Mouse (Mus musculus) kidney, embryonic 16.5 days (tissue): ENCODE measurements around the gene Icosl. TPM values are rescaled to one million over a fixed set of nuclear protein-coding genes. Genes with fewer than 3 reads are reported as not detected.

Experiments
- ATAC-seq: fragments of 200-750 bp; cut with Nextera tagmentation; 2 replicates; pipeline ENCODE4 v1.8.0; 2017; ENCODE audit warnings: moderate TSS enrichment; ENCODE audit not compliant: low FRiP score, low TSS enrichment
- H3K27ac ChIP-seq: fragments of 300-500 bp; sonication (generic); 2 replicates; pipeline ENCODE4 v1.5.1; 2014; ENCODE audit warnings: low read length
- H3K27me3 ChIP-seq: fragments of 300-500 bp; sonication (generic); 2 replicates; pipeline ENCODE4 v1.6.1; 2014; ENCODE audit warnings: low read length, control low read depth, mixed read lengths; ENCODE audit not compliant: insufficient read depth
- H3K36me3 ChIP-seq: fragments of 300-500 bp; sonication (generic); 2 replicates; pipeline ENCODE4 v1.6.1; 2014; ENCODE audit warnings: low read length, control low read depth, mixed read lengths; ENCODE audit not compliant: insufficient read depth
- H3K4me1 ChIP-seq: fragments of 300-500 bp; sonication (generic); 2 replicates; pipeline ENCODE4 v1.6.1; 2014; ENCODE audit warnings: low read length, control low read depth, mixed read lengths; ENCODE audit not compliant: insufficient read depth
- H3K4me2 ChIP-seq: fragments of 300-500 bp; sonication (generic); replicated peaks from 2 replicates; pipeline ENCODE4 v1.6.1; 2014; ENCODE audit warnings: low read depth, low read length
- H3K4me3 ChIP-seq: fragments of 300-500 bp; sonication (generic); 2 replicates; pipeline ENCODE4 v1.5.1; 2014; ENCODE audit warnings: mild to moderate bottlenecking, low read length
- H3K9ac ChIP-seq: fragments of 300-500 bp; sonication (generic); replicated peaks from 2 replicates; pipeline ENCODE4 v1.6.1; 2014; ENCODE audit warnings: low read length
- H3K9me3 ChIP-seq: fragments of 300-500 bp; sonication (generic); 2 replicates; pipeline ENCODE4 v1.6.1; 2016; ENCODE audit warnings: low read length, control low read depth
- WGBS: fragments of 180-500 bp; shearing (Covaris S2); extraction: QIAGEN DNeasy Blood & Tissue Kit; methylation state at CpG from one replicate; pipeline ENCODE4 v1.1.7; 2014; 5-methylcytosine and 5-hydroxymethylcytosine counted together
- polyA plus RNA-seq: library from polyadenylated mRNA; unstranded; fragments of >200 nt; fragmentation: Nextera tagmentation; extraction: Ambion mirVana; gene quantifications from 2 replicates; pipeline ENCODE4 v1.2.1, GENCODE M21; 2015

The Icosl gene
- polyA plus RNA-seq, 1 experiment from 2014 or later, result 8.5 TPM

DNA sequence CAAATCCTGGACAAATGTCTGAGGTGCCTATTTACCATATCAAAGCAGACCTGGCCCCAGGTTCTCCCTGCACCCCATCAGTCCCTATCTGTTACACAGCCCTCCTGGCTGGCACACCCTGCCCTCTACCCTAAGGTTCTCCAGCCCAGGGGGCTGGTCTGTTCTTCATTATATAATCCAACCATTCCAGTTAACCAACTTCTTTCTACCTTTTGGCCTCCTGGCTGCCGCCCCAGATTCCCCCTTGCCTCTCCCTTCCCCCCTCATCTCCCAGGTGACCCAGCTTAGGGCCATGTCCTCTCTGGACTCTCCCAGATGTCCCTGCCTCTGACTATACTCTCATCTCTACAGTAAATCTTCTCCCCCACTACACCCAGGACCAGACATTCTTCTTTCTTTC is 58.8 kb downstream of the Icosl start:
- H3K27me3 ChIP-seq, result no peaks in the 10 kb centered on the region
- H3K4me3 ChIP-seq, result no peak overlapping the region
- H3K9ac ChIP-seq, result no peak overlapping the region
- ATAC-seq, result no peak
- peaks cover 5% of the 10 kb centered on the region; the same call in 1 of the 2 replicates for H3K4me1 ChIP-seq
- WGBS, result 78% methylated on average over 1 of the region's 1 CpGs
- no peak overlapping the region for H3K4me2 ChIP-seq
- H3K27ac ChIP-seq, result no peak overlapping the region
- H3K9me3 ChIP-seq, result no peaks in the 10 kb centered on the region
- no peaks in the 10 kb centered on the region for H3K36me3 ChIP-seq

DNA sequence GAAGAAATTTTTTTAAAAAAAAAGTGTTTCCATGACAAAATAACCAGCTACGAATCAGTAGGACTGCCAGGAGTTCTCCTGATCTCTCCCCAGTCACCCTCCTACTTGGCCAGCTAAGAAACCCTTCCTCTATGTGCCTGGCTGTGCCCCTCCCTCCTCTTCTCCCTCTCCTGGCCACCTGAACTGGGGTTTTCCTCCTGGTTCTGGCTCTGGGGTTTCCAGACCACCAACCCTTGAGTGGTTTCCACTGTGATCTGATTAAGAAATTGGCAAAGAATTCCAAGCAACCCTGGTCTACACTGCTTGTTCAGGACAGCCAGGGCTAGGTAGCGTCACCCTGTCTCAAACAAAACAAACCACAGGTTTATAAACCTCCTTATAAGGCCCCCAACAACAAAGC is 59.5 kb downstream of the Icosl start:
- 90% methylated on average over 2 of the region's 2 CpGs for WGBS
- no peak for ATAC-seq
- Histone ChIP-seq H3K27ac (no peak overlapping the region), H3K4me3 (no peak overlapping the region), H3K9me3 (no peaks in the 10 kb centered on the region), H3K36me3 (no peaks in the 10 kb centered on the region), H3K27me3 (no peaks in the 10 kb centered on the region), H3K4me1 (peaks cover 5% of the 10 kb centered on the region; the same call in 1 of the 2 replicates), H3K9ac (no peak overlapping the region), H3K4me2 (no peak overlapping the region)

DNA sequence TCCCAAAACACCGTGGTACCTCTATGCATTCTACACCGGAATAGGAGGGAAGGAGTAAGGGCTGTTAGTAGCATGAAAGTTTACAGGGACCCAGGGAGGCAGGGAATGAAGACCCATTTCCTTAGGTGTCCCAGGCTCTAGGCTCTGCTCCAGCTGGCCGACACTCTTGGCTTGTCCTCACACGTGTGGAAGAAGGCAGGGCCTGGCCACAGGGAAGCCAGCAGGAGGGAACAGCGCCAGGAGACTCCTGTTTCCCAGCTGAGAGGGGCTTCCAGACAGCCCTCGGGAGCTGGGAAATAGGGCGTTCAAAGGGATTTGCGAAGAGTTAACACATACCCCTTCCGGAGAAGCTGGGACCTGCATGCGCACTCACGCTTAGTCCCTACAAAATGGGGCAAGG is 60.3 kb downstream of the Icosl start:
- H3K36me3 ChIP-seq, result no peaks in the 10 kb centered on the region
- H3K4me1 ChIP-seq, result peaks cover 6% of the 10 kb centered on the region; the same call in 1 of the 2 replicates
- no peak overlapping the region for H3K27ac ChIP-seq
- no peak for ATAC-seq
- H3K4me2 ChIP-seq, result no peak overlapping the region
- no peak overlapping the region for H3K9ac ChIP-seq
- 59% methylated on average over 11 of the region's 11 CpGs for WGBS
- H3K4me3 ChIP-seq, result no peak overlapping the region
- H3K27me3 ChIP-seq, result no peaks in the 10 kb centered on the region
- H3K9me3 ChIP-seq, result no peaks in the 10 kb centered on the region

DNA sequence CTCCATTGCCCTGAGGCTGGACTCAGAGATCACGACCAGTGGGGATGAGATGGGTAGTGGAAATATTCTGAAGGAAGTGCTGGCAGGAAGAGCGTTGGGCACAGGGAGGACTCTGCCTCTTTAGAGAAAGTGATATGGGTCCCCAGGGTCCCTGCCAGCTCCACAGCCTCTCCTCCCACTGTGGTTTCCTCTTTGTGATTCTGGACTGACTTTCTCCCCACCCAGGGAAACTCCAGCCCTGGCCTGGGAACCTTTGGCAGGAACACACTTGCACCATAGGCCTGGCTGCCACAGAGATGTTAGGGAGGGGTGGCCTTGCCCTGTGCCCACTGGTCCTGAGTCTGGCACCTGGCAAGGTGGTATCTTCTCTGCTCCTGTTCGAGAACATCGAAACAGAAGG is 60.9 kb downstream of the Icosl start:
- WGBS, result 66% methylated on average over 4 of the region's 4 CpGs
- no peaks in the 10 kb centered on the region for H3K27me3 ChIP-seq
- ATAC-seq, result no peak

More for the DNA sequence above, 60.9 kb downstream of the Icosl start:
- H3K4me2 ChIP-seq, result no peak overlapping the region
- peaks cover 7% of the 10 kb centered on the region for H3K4me1 ChIP-seq
- H3K4me3 ChIP-seq, result no peak overlapping the region
- no peak overlapping the region for H3K9ac ChIP-seq
- H3K27ac ChIP-seq, result no peak overlapping the region
- H3K36me3 ChIP-seq, result no peaks in the 10 kb centered on the region
- no peaks in the 10 kb centered on the region for H3K9me3 ChIP-seq

Other genes starting within 250 kb of the Icosl start
- not detected in 2 replicates for gene Krtap10-4, start 242.2 kb upstream of the Icosl start, polyA plus RNA-seq
- not detected in 2 replicates for gene Krtap10-10, start 233.4 kb upstream of the Icosl start, polyA plus RNA-seq
- gene Gm36176, start 222.5 kb upstream of the Icosl start, polyA plus RNA-seq, result not detected in 2 replicates
- gene Gm10318, start 216.4 kb upstream of the Icosl start, polyA plus RNA-seq, result not detected in 2 replicates
- gene Gm3285, start 207.3 kb upstream of the Icosl start, polyA plus RNA-seq, result not detected in 2 replicates
- 4.6 and 4.9 TPM in 2 replicates for gene Lrrc3, start 166.8 kb upstream of the Icosl start, polyA plus RNA-seq
- gene Trpm2, start 98.7 kb upstream of the Icosl start, polyA plus RNA-seq, result 0.59 and 0.95 TPM in 2 replicates
- gene 1810043G02Rik, start 90.8 kb upstream of the Icosl start, polyA plus RNA-seq, result 33.9 and 34.2 TPM in 2 replicates
- gene Pfkl, start 59.2 kb upstream of the Icosl start, polyA plus RNA-seq, result 190 and 194 TPM in 2 replicates
- 0.49 and 1.2 TPM in 2 replicates for gene Dnmt3l, start 27.4 kb upstream of the Icosl start, polyA plus RNA-seq
- 1.7 and 2.1 TPM in 2 replicates for gene Aire, start 25.7 kb upstream of the Icosl start, polyA plus RNA-seq
- gene D10Jhu81e, start 100.5 kb downstream of the Icosl start, polyA plus RNA-seq, result 50.7 and 54.7 TPM in 2 replicates
- gene Pwp2, start 115.8 kb downstream of the Icosl start, polyA plus RNA-seq, result 24.5 and 25.5 TPM in 2 replicates
- gene Trappc10, start 175.3 kb downstream of the Icosl start, polyA plus RNA-seq, result 5.3 and 8.3 TPM in 2 replicates